Mouse (Mus musculus) heart, embryonic 12.5 days (tissue): Measurements from ENCODE around the gene Syt2. TPM values are rescaled to one million over a fixed set of nuclear protein-coding genes. Genes with fewer than 3 reads are reported as not detected.

Experiments used
- ATAC-seq: fragments of 200-750 bp; cut with Nextera tagmentation; 2 replicates; pipeline ENCODE4 v1.8.0; 2017; ENCODE audit warnings: moderate TSS enrichment, moderate library complexity; ENCODE audit not compliant: insufficient number of reproducible peaks, low FRiP score
- H3K27ac ChIP-seq: fragments of 300-500 bp; sonication (generic); 2 replicates; pipeline ENCODE4 v1.5.1; 2016; ENCODE audit warnings: mild to moderate bottlenecking, moderate library complexity; ENCODE audit not compliant: poor library complexity, severe bottlenecking
- H3K27me3 ChIP-seq: fragments of 300-500 bp; sonication (generic); replicated peaks from 2 replicates; pipeline ENCODE4 v1.6.1; 2016; ENCODE audit warnings: mild to moderate bottlenecking, moderate library complexity
- H3K36me3 ChIP-seq: fragments of 300-500 bp; sonication (generic); 2 replicates; pipeline ENCODE4 v1.6.1; 2016; ENCODE audit warnings: mild to moderate bottlenecking, moderate library complexity
- H3K4me1 ChIP-seq: fragments of 300-500 bp; sonication (generic); replicated peaks from 2 replicates; pipeline ENCODE4 v1.6.1; 2016; ENCODE audit warnings: mild to moderate bottlenecking
- H3K4me2 ChIP-seq: fragments of 300-500 bp; sonication (generic); 2 replicates; pipeline ENCODE4 v1.6.1; 2016; ENCODE audit warnings: mild to moderate bottlenecking, moderate library complexity
- H3K4me3 ChIP-seq: fragments of 300-500 bp; sonication (generic); 2 replicates; pipeline ENCODE4 v1.5.1; 2016; ENCODE audit warnings: mild to moderate bottlenecking
- H3K9ac ChIP-seq: fragments of 300-500 bp; sonication (generic); 2 replicates; pipeline ENCODE4 v1.6.1; 2016; ENCODE audit warnings: mild to moderate bottlenecking, moderate library complexity
- H3K9me3 ChIP-seq: fragments of 300-500 bp; sonication (generic); replicated peaks from 2 replicates; pipeline ENCODE4 v1.6.1; 2016; ENCODE audit warnings: mild to moderate bottlenecking, moderate library complexity
- WGBS: fragments of 180-500 bp; shearing (Covaris S2); methylation state at CpG from one replicate; pipeline ENCODE4 v1.1.7; 2016; 5-methylcytosine and 5-hydroxymethylcytosine counted together
- polyA plus RNA-seq: library from polyadenylated mRNA; unstranded; fragments of >200 nt; fragmentation: Nextera tagmentation; extraction: Ambion mirVana; gene quantifications from 2 replicates; pipeline ENCODE4 v1.2.1, GENCODE M21; 2016

Gene Syt2
- polyA plus RNA-seq, 1 experiment from 2014 or later, result 0.23 TPM

DNA sequence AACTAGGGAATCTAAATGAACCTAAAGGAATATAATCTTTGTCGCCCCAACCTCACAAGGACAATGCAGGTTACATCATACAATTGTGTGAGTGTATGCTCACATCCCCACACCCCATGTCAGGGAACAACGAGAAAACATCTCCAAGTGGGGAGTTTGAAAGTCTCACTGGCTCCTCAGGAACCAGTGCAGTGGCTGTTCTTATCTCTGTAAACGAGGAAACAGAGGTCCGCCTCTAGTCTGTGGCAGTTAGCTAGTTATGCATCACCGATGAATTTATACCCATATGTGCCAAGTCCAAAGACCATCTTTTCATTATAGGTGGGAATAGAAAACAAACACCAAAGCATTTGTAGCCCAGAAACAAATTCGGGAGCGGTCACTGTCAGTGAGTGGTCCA is 115.1 kb downstream of the Syt2 start:
- no peak overlapping the region for H3K4me3 ChIP-seq
- H3K27me3 ChIP-seq, result no peaks in the 10 kb centered on the region
- H3K27ac ChIP-seq, result no peak overlapping the region
- WGBS, result 77% methylated on average over 7 of the region's 7 CpGs
- no peak overlapping the region for H3K9ac ChIP-seq
- ATAC-seq, result no peak
- H3K4me2 ChIP-seq, result no peak overlapping the region
- no peaks in the 10 kb centered on the region for H3K9me3 ChIP-seq
- peaks cover 58% of the 10 kb centered on the region for H3K36me3 ChIP-seq
- no peaks in the 10 kb centered on the region; the same call in none of the 2 replicates for H3K4me1 ChIP-seq

DNA sequence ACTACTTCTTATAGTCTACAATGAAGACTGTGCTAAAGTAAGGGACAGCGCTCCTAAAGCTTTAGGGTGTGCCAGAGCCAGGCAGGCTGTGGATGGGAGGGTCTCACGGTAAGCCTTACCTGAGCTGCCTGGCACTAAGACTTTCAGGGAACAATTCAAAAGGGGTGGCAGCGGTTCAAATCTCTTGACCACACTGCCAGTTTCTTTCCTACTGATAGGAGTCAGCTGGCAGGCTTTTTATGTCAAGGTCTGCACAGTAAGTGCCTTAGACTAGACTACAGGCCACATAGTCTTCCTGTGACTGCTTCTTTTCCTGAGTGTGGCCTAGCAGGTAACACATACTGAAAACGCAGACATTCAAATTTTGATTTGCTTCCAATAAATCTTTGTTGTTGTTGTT is 116.8 kb downstream of the Syt2 start:
- Histone ChIP-seq H3K36me3 (peaks cover 67% of the 10 kb centered on the region), H3K4me2 (no peak overlapping the region), H3K4me3 (no peak overlapping the region), H3K27ac (no peak overlapping the region), H3K4me1 (no peaks in the 10 kb centered on the region; the same call in 1 of the 2 replicates), H3K9me3 (no peaks in the 10 kb centered on the region), H3K9ac (no peak overlapping the region), H3K27me3 (no peaks in the 10 kb centered on the region)
- 87% methylated on average over 4 of the region's 4 CpGs for WGBS
- no peak for ATAC-seq

DNA sequence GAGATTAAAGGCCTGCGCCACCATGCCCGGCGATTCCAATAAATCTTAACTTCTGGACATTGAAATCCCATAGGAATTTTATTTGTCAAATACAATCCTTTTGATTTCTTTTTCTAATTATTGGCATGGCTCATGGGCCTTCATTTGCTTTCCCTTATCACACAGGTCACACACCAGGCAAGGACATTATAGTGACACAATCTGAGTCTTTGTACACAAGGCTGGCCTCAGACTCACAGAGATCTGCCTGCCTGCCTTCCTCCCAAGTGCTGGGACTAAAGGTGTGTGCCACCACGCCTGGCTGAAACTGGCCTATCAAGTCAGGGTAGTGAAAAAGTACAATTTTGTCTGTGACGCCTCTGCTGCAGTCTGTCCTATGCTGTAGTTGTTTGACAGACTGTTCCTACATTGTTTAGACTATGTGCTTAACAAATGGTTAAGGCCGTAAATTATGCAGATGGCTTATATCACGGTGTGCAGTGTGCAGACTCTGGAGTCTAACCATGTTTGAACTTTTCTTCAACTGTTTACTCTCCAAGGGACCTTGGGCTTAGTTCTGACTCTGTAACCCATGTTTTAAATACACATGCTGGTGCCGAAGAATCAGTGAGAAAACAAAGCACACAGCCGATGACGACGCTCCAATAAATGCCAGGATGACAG is 117.4 kb downstream of the Syt2 start:
- 87% methylated on average over 11 of the region's 11 CpGs for WGBS
- Histone ChIP-seq H3K4me1 (no peaks in the 10 kb centered on the region; the same call in 1 of the 2 replicates), H3K36me3 (peaks cover 69% of the 10 kb centered on the region), H3K9ac (no peak overlapping the region), H3K27ac (no peak overlapping the region), H3K4me2 (no peak overlapping the region), H3K9me3 (no peaks in the 10 kb centered on the region), H3K4me3 (no peak overlapping the region), H3K27me3 (no peaks in the 10 kb centered on the region)
- no peak for ATAC-seq

DNA sequence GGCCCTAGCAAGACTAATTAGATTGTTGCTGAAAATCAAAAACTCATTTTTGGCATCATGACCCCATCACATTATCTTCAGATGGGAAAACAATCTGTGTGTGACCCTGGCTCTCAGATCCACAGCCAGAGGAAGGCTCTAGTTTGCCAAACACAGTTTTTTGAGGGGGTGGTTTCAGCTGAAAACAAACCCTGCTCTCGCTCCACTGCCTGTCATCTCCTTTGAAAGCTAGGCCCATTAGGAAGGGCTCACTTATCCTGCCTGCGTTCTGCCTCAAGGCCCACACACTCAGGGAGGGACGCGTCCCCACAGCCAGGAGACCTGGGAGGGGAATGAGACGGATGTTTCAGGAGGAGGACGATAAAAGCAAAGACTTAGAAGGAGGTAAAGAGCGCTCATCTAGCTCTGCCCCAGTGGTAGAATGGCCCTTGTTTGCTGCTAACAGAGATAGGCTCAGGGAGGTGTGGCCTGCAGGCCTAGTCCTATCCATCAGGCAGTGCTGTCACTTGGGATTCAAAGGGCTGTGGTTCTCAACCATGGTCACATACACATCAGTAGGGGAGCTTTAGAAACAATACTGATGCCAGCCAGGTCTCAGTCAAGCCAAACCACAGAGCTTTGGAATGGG is 118.5 kb downstream of the Syt2 start:
- peaks cover 68% of the 10 kb centered on the region for H3K36me3 ChIP-seq
- no peaks in the 10 kb centered on the region for H3K9me3 ChIP-seq
- H3K4me3 ChIP-seq, result no peak overlapping the region
- no peak overlapping the region for H3K4me2 ChIP-seq
- no peaks in the 10 kb centered on the region for H3K27me3 ChIP-seq
- no peak overlapping the region for H3K9ac ChIP-seq
- H3K4me1 ChIP-seq, result no peaks in the 10 kb centered on the region; the same call in 1 of the 2 replicates
- no peak for ATAC-seq
- WGBS, result 46% methylated on average over 7 of the region's 7 CpGs
- no peak overlapping the region for H3K27ac ChIP-seq

DNA sequence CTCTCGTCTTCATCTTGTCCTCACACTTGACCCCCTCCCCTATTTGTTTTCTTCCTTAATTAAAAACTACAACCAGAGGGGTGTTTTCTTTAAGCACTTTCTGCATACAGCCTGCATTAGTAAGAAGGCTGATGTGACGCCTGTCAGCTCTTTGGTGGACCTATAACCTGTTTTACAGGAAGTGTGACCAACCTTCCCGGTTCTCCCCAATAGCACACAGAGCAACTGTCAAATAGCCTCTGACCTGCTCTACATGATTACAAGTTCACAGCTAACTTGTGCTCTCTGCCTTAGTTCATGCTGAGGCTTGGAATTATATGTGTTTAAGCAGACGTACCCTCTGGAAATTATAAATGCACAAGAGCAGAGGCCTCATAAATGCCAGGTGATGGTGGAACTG is 120.0 kb downstream of the Syt2 start:
- ATAC-seq, result no peak
- Histone ChIP-seq H3K4me1 (peaks cover 8% of the 10 kb centered on the region), H3K4me2 (no peak overlapping the region), H3K27ac (no peak overlapping the region), H3K9ac (no peak overlapping the region), H3K27me3 (no peaks in the 10 kb centered on the region), H3K9me3 (no peaks in the 10 kb centered on the region), H3K4me3 (no peak overlapping the region), H3K36me3 (peaks cover 67% of the 10 kb centered on the region)
- WGBS, result 84% methylated on average over 4 of the region's 4 CpGs

DNA sequence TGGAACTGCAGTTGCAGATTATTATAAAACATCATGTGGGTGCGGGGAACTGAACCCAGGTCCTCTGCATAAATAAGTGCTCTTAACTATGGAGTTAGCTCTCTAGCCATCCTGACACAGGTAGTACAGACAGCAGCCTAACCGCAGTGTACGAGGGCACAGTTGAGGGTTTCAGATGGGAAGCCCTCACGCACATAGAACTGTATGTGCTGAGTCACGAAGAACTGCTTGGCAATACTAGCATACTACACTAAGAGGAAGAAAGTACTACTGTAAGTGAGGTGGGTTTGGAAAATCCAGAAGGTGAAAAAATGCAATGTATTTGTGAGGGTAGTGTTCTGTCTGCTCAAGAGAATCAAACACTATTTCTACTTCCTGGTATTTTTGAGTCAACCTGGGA is 123.8 kb downstream of the Syt2 start:
- Histone ChIP-seq H3K9me3 (no peaks in the 10 kb centered on the region), H3K27me3 (no peaks in the 10 kb centered on the region), H3K4me3 (no peak overlapping the region), H3K9ac (no peak overlapping the region), H3K4me1 (peaks cover 31% of the 10 kb centered on the region), H3K4me2 (no peak overlapping the region), H3K36me3 (peaks cover 83% of the 10 kb centered on the region), H3K27ac (no peak overlapping the region)
- WGBS, result 96% methylated on average over 5 of the region's 5 CpGs
- ATAC-seq, result no peak

DNA sequence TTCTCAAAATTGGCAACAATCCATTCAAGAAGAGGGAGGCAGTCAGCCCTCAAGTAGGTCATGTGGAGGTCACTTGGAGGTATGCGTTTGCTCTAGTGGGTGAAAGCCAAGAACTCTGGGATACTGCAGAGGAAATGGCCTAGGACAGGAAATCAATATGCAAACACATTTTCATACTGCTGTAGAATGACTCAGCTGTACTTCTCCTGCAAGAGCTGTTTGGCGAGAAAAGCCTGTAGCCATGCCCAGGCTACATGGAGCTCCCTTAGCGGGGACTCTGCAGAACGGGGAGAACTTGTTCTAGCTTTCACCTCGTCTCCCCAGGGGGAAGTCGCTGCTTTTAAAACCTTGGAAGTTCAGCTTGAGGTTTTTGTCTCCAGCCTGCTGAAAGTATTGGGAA is 124.9 kb downstream of the Syt2 start:
- no peak overlapping the region for H3K9ac ChIP-seq
- WGBS, result 61% methylated on average over 6 of the region's 6 CpGs
- peaks cover 85% of the 10 kb centered on the region for H3K36me3 ChIP-seq
- no peak for ATAC-seq
- no peaks in the 10 kb centered on the region for H3K27me3 ChIP-seq
- H3K4me1 ChIP-seq, result peaks cover 36% of the 10 kb centered on the region
- H3K9me3 ChIP-seq, result no peaks in the 10 kb centered on the region
- peak overlapping the region; percentile 64 for H3K27ac ChIP-seq
- no peak overlapping the region for H3K4me2 ChIP-seq
- H3K4me3 ChIP-seq, result no peak overlapping the region

DNA sequence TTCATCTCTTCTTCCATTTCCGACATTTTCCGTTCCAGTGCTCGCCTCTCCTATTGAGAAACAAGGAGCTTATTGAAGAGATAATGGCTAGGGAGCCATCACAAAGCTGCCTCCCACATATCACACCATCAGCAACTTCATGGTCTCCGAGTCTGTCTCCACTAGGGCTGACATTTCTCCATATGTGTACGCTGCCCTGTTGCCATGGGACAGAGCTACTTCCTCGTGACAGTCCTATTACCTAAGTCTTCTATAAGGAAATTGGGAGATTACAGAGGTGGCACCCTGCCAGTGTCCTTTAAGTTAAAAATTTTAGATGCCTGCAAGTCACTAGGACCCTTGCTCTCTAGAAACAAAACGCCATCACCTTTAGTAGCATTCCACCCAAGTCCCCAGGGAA is 125.5 kb downstream of the Syt2 start:
- H3K9me3 ChIP-seq, result no peaks in the 10 kb centered on the region
- no peak overlapping the region for H3K4me3 ChIP-seq
- H3K4me2 ChIP-seq, result no peak overlapping the region
- 76% methylated on average over 7 of the region's 7 CpGs for WGBS
- no peak for ATAC-seq
- H3K27me3 ChIP-seq, result no peaks in the 10 kb centered on the region
- no peak overlapping the region for H3K9ac ChIP-seq
- H3K36me3 ChIP-seq, result peaks cover 82% of the 10 kb centered on the region
- H3K27ac ChIP-seq, result no peak overlapping the region
- H3K4me1 ChIP-seq, result peaks cover 37% of the 10 kb centered on the region

DNA sequence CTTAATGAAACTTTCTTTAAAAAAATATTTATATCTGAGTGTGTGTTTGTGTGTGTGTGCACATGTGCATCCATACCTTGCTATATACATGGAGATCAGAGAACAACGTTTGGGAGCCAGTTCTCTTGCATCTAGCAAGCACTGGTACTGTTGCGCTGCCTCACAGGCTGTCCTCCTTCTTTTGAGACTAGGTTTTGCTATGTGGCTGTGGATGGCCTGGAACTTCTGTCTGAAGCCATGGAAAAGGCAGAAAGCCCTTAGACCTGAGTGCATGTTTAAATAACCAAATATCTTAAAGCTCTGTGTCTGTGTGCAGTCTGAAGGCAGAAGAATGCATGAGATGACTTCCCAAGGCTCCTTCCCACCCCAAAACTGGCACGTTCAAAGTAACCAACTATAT is 126.3 kb downstream of the Syt2 start:
- H3K4me1 ChIP-seq, result peaks cover 45% of the 10 kb centered on the region
- WGBS, result 89% methylated on average over 3 of the region's 3 CpGs
- no peak overlapping the region for H3K4me3 ChIP-seq
- no peak overlapping the region for H3K4me2 ChIP-seq
- H3K9ac ChIP-seq, result no peak overlapping the region
- no peaks in the 10 kb centered on the region for H3K27me3 ChIP-seq
- no peak for ATAC-seq
- H3K36me3 ChIP-seq, result peaks cover 77% of the 10 kb centered on the region
- H3K9me3 ChIP-seq, result no peaks in the 10 kb centered on the region
- 0 out of 2 replicates have a peak overlapping the region, but pooled peaks have one; percentile 4 for H3K27ac ChIP-seq

DNA sequence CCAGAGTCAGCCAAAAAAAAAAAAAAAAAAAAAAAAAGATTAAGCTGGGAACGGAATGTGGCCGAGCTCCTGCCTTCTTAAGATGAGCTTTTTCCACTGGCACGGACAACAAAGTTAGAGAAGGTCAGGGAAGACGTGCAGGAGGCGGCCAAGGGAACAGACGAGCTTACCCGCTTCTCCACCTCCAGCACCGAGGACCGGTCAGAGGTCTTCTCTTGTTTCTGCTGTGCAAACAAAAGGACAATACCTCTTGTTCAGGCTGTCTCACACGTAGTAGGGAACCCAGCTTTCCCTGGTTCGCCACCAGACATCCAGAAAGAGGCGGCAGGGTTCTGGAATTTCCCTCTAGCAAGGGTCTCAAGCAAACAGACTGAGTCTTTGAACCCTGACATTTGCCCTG is 126.8 kb downstream of the Syt2 start:
- Histone ChIP-seq H3K4me3 (no peak overlapping the region), H3K9ac (no peak overlapping the region), H3K4me2 (no peak overlapping the region), H3K36me3 (peaks cover 73% of the 10 kb centered on the region), H3K9me3 (no peaks in the 10 kb centered on the region), H3K4me1 (peaks cover 50% of the 10 kb centered on the region), H3K27me3 (no peaks in the 10 kb centered on the region), H3K27ac (peak overlapping the region; percentile 22; the same call in 1 of the 2 replicates)
- no peak for ATAC-seq
- 69% methylated on average over 12 of the region's 12 CpGs for WGBS

DNA sequence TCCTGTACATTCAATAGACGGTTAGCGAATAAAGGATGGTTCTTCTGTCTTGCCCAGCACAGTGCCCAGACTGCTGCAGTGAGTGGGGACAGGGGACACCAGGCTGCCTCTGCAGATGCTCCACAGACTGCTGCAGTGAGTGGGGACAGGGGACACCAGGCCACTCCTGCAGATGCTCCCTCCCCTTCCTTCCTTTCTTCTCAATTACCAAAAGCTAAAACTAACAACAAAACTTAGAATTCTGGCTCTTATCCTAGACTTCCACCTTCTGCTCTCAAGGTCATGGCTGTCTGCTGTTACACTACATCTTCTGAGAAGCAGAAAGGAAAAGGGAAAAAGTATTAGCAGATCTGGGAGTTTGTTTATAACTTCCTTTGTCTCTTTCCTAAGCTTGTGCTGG is 127.8 kb downstream of the Syt2 start:
- Histone ChIP-seq H3K27me3 (no peaks in the 10 kb centered on the region), H3K4me1 (peaks cover 50% of the 10 kb centered on the region), H3K4me2 (no peak overlapping the region), H3K9me3 (no peaks in the 10 kb centered on the region), H3K4me3 (no peak overlapping the region), H3K36me3 (peaks cover 65% of the 10 kb centered on the region), H3K9ac (no peak overlapping the region; the same call in 1 of the 2 replicates), H3K27ac (peak overlapping the region; percentile 64)
- WGBS, result 73% methylated on average over 2 of the region's 2 CpGs
- ATAC-seq, result no peak
